Mouse (Mus musculus) liver, adult 2 months (tissue): ENCODE measurements at regions not wholly inside any gene's neighbourhood (a gene's known extent, or its start where the extent isn't known, plus 50 kb on each side); places are given as distances from the start of the nearest gene placed in this dataset.

Source experiments
- CTCF ChIP-seq: fragments of 200-500 bp; IDR thresholded peaks from 2 replicates; pipeline ENCODE4 v1.5.1; 2011; ENCODE audit warnings: low read depth, low read length, control low read depth
- POLR2A ChIP-seq: fragments of 200-500 bp; IDR thresholded peaks from 2 replicates; pipeline ENCODE4 v1.6.1; 2011; ENCODE audit warnings: low read length, control low read depth; ENCODE audit not compliant: insufficient read depth; ENCODE audit errors: extremely low read depth

DNA sequence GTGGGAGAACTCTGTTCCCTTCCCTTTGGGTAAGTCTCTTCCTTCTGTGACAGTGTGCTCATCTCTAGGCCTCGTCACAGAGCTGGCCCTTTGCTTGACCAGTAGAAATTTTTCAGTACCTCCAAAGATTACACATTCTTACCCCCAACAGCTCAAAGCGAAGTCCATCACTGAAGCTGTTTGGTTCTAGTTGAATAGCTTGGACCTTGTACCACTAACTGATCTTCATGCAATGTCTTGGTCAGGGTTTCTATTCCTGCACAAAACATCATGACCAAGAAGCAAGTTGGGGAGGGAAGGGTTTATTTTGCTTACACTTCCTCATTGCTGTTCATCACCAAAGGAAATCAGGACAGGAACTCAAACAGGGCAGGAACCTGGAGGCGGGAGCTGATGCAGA is 78.1 kb upstream of the Cplx2 start:
- no peak for TF ChIP-seq CTCF
- no peak for TF ChIP-seq POLR2A
